Mouse (Mus musculus): ENCODE measurements around the gene Tfb2m. TPM values are rescaled to one million over a fixed set of nuclear protein-coding genes. Genes with fewer than 3 reads are reported as not detected.

Tfb2m gene
- total RNA-seq, 2 experiments from 2014 or later: 39.8 to 41.5 TPM

DNA sequence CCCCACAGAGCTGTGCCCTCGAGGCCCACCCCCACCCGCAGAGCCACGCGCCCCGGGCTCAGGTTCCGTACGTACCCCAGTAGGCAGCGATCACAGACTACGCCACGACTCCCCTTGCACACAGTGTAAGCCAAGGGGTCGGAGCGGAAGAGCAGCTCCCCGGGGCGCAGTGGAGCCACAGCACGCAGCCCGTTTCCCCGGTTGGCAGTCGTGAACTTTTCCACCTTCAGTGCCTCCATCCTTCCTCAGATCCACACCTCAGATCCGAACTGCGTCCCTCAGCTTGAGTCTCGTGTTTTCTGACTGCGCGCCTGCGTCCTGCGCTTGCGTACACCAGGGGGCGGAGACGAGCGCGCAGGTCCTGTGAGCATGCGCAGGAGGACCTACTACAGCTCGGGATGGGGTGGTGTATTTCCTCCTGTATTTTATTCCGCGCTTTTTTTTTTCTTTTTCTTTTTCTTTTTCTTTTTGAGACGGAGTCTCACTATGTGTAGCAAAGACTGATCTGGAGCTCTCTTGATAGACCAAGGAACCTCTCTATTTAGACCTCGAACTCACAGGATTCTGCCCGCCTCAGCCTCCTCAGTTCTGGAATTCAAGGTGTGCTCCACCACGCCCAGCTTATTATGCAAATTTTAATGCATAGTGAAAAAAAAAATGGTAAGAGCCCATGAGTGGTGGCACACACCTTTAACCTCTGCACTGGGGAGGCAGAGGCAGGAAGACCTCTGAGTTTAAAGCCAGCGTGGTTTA is 28.2 kb downstream of the Tfb2m start, which contains the start of gene Smyd3:
TSS of gene Smyd3 (minus strand) at position 329 of the 753 bp plus-strand sequence.
- intact Hi-C loops (cut with DNase I): no loop called here
- peak; percentile 82 for TF ChIP-seq CTCF (IDR thresholded peaks at IDR 0.05)
- DNase-seq: peak; percentile 89
- H3K4me3 ChIP-seq: peak within 1 kb of the TSS; percentile 97
- H3K27ac ChIP-seq: peak within 1 kb of the TSS; percentile 84

DNA sequence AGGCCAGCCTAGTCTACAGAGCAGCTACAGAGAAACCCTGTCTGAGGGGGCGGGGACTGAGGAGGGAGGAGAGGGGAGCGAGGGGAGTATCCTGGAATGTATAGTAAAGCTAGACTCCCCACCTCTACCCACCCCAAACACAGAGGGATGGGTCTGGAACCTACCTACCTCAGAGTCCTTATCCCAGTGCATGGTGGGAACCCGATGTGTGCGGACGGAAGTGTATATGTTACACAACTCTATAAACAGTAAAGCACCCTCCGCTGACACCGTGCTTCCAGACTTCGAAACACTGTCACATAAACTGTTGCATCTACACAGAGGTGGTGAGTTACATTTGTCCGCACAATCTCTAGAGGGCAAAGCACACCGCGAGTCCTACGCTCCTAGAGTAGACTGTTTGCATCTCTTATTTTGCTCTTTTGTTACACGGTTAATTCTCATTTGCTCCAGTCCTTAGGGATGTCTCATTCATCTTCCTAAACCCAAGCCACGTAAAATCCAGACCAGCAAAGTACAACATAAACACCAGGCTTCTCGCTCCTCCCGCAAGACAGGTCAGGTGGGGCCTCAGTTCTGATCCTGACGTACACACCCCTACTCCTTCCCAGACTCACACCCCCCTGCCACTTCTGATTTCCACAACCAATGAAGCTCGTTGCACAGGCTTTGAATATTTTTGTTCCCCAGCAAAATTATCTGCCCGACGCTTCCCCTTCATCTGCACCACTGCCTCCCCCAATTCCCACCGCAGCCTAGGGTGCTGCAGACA is 28.9 kb downstream of the Tfb2m start:
- no peak for DNase-seq
- peak overlapping the region; percentile 97 for H3K4me3 ChIP-seq
- TF ChIP-seq CTCF (IDR thresholded peaks at IDR 0.05): no peak
- intact Hi-C loops (cut with DNase I): no loop called here
- H3K27ac ChIP-seq: peak overlapping the region; percentile 84

DNA sequence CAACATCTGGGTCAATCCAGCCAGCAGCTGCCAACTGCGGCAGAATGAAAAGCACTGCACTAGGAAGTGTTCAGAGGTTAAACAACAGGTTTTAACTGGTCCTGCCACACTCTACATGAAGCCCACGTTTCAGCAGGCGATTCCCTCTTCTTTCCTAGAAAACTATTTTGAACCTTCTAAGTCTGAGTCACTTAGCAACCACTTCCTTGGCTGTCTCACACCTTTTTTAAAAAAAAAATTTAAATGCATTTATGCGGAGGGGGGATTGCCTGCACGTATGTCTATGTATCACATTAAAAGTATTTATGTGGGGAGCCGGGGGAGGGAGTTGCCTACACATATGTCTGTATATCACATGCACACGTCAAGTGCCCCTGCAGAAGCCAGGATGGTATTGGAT is 34.2 kb downstream of the Tfb2m start:
- DNase-seq: no peak
- intact Hi-C loops (cut with DNase I): no loop called here
- H3K27ac ChIP-seq: no peak overlapping the region
- no peak overlapping the region for H3K4me3 ChIP-seq
- TF ChIP-seq CTCF (IDR thresholded peaks at IDR 0.05): no peak

DNA sequence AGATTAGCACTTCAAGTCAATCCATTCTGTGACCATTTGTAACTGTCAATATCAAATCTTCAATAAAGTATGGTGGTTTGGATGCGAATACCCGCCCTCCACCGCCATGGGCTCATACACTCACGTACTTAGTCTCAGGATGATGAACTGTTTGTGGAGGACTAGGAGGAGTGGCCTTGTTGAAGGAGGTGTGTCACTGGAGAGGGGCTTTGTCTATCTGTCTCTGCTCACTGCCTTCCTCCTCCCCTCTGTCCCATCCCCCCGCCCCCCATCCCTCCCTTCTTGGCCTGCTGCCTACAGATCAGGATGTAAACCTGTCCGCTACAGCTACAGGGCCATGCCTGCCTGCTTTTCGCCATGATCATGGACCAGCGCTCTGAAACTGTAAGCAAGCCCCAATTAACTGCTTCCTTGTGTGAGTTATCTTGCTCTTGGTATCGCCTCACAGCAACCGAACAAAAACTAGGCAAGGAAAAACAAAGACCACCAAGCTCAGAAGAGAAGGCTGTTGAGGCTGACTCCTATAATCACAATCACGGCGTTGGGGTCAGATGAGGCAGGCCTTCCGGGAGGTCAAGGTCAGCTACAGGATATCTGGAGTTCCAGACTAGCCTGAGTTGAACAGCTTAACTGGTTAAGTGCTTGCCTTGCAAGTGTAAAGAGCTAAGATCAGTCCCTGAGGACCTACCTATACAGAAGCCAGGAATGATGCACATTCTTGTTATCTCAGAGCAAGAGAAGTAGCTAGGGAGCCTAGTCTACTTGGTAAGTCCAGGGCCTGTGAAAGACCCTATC is 35.3 kb downstream of the Tfb2m start:
- Histone ChIP-seq H3K27ac (no peak overlapping the region), H3K4me3 (no peak overlapping the region)
- intact Hi-C loops (cut with DNase I): no loop called here
- DNase-seq: no peak
- TF ChIP-seq CTCF (IDR thresholded peaks at IDR 0.05): no peak

DNA sequence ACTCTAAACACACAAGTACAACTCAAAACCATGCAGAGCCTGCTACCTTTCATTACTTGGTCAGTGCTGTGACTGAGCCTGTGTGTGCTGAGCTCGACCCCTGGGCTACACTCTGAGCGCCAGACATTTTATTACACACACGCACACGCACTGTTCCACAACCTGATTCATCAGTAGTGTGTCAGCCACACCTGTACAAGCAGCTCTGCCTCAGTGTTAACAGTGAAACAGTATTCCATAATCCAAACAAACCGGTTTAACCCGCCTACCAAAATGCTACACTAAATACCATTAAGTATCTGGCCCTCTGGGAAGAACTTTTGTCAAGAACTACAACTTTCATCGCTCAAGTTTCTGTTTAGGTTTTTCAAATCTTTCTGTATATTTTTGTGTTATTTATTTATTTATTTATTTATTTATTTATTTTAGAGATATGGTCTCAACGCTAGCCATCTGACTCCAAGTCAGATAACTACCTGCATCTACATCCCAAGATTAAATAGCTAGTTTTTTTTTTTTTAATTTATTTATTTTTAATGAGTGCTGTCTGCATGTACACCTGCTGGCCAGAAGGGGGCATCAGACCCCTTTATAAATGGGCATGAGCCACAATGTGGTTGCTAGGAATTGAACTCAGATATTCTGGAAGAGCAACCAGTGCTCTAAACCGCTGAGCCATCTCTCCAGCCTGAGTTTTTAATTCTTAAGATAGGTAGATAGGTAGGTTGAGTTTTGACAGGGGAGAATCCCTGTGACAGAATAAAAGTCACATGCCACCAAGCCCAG is 39.3 kb downstream of the Tfb2m start:
- peak; percentile 82 for TF ChIP-seq CTCF (IDR thresholded peaks at IDR 0.05)
- no peak overlapping the region for H3K4me3 ChIP-seq
- intact Hi-C loops (cut with DNase I): loop anchor here (2.0 to 5.0 kb wide), 3 partner anchors 36 to 231 kb away; no protein-coding TSS in a partner anchor
- no peak overlapping the region for H3K27ac ChIP-seq
- peak; percentile 37 for DNase-seq

DNA sequence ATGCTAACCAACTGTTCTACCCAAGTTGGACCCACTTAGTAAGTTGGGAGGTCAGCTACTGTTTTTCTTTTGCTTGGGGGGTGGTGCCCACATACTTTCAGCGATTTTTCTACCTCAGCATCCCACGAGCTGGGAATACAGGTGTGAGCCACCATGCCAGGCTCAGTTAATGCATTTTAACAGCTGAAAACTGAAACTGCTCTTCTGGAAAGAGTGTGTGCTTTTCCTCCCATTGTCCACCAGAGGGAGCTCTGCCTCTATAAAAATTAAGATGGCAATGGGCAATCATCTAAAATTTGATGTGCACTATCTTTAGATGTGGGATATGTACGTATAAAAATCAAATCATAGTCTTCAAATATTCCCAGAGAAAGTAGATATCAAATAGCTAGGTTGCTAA is 43.5 kb downstream of the Tfb2m start:
- TF ChIP-seq CTCF (IDR thresholded peaks at IDR 0.05): peak; percentile 93
- H3K27ac ChIP-seq: no peak overlapping the region
- no peak overlapping the region for H3K4me3 ChIP-seq
- no peak for DNase-seq
- intact Hi-C loops (cut with DNase I): no loop called here

DNA sequence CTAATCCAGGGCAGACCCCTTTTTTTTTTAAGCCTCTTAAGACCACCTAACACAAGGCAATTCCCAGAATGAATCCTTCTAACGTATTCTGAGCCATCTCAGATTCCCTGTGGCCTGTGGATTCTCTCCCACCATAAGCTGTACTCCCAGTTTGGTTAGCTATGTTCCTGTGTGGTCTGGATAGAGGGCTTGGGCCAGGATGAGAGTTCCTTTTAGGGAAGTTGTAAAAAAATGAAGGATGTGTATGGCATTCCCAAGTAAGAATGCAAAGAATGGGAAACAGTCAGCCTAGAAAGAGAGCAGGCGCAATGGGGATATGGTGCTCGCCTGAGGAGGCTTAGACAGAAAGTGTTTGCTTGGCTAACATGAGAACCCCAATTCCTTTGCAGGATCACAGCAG is 46.8 kb downstream of the Tfb2m start:
- Histone ChIP-seq H3K27ac (no peak overlapping the region), H3K4me3 (no peak overlapping the region)
- DNase-seq: no peak
- no peak for TF ChIP-seq CTCF (IDR thresholded peaks at IDR 0.05)
- intact Hi-C loops (cut with DNase I): no loop called here

DNA sequence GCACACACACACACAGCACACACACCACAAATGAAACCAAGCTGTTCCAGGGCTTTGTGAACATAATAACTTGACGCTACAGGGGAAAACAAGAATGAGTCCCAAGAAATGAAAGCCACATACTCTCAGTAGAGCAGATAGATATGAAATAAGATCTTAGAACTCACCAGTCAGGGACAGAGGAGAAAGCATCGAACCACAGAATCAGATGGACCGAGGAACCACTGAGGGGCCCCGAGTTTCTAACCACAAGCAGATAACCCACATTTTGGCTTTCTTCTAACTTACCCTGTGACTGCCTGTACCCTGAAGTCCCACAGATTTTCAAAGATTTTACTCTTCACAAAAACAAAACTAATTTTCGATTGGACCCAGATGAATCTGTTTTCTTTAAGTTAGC is 53.2 kb downstream of the Tfb2m start:
- intact Hi-C loops (cut with DNase I): no loop called here
- no peak for TF ChIP-seq CTCF (IDR thresholded peaks at IDR 0.05)
- no peak for DNase-seq
- no peak overlapping the region for H3K27ac ChIP-seq
- H3K4me3 ChIP-seq: no peak overlapping the region

DNA sequence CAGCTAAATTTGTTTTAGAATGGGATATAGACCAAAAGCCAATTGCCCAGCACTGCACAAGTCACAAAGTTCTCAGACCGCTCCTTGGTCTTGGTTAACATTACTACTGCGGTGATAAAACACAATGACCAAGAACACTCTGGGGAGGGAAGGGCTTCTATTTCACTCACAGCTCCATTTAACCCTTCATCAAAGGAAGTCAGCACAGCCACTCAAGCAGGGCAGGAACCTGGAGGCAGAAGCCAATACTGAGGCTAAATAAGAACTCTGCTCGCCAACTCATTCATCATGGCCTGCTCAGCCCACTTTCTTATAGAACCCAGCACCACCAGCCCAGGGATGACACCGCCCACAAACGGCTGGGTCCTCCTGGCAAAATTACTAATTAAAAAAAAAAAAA is 57.5 kb downstream of the Tfb2m start:
- DNase-seq: no peak
- no peak for TF ChIP-seq CTCF (IDR thresholded peaks at IDR 0.05)
- Histone ChIP-seq H3K4me3 (peak overlapping the region; percentile 28), H3K27ac (peak overlapping the region; percentile 71)
- intact Hi-C loops (cut with DNase I): no loop called here

DNA sequence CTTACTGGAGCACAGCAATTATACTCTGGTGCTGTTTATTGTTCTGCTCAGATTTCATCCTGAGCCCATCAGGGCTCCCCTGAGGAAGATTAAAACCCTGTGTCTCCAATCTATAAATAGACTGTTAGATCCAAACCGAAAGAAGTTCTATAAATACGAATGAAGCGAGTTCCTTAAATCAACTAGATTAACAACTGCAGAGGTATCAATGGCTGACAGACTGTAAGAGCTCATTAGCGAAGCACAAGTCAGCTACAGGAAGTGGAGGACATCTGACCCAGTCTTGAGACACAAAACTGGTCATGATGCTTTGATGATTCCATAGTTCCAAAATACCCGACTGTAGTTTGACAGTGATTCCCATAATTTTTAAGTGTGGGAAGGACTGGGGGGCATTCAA is 58.1 kb downstream of the Tfb2m start:
- no peak for TF ChIP-seq CTCF (IDR thresholded peaks at IDR 0.05)
- peak overlapping the region; percentile 28 for H3K4me3 ChIP-seq
- intact Hi-C loops (cut with DNase I): no loop called here
- DNase-seq: no peak
- peak overlapping the region; percentile 71 for H3K27ac ChIP-seq

DNA sequence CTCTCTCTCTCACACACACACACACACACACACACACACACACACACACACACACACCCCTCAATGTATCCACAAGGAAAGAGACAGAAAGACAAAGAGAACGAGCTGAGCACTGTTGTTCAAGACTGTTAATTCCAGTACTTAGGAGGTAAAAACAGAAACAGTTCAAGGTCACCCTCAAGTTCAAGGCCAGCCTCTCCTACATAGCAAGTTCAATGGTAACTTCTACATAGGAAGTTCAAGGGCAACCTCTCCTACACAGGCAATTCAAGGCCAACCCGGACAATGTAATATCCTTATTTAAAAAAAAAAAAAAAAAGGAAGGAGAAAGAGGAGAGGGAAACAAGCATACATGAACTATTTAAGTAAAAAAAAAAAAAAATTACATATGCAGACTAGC is 58.8 kb downstream of the Tfb2m start:
- no peak for DNase-seq
- Histone ChIP-seq H3K4me3 (no peak overlapping the region), H3K27ac (no peak overlapping the region)
- TF ChIP-seq CTCF (IDR thresholded peaks at IDR 0.05): no peak
- intact Hi-C loops (cut with DNase I): no loop called here
